Mouse (Mus musculus) right cerebral cortex, postnatal 36 days (tissue): ENCODE results near the gene Nrxn2.

Source experiments
- DNase-seq, 2 experiments: peaks; one replicate each; pipeline ENCODE4 v3.0.0; 2022; ENCODE audit warnings: low spot score in 2 of 2, mixed read lengths in 1 of 2

Gene Nrxn2

GRCm38 (mm10) chr19:6518601-6519000 is 100.1 kb downstream of the Nrxn2 start:
- no peak for DNase-seq

- peak in 1 of 2 experiments; percentile 51 for DNase-seq
Observed at GRCm38 (mm10) chr19:6519483-6519882, 101.0 kb downstream of the Nrxn2 start.

- DNase-seq, result no peak
Observed at GRCm38 (mm10) chr19:6521630-6522029, 103.1 kb downstream of the Nrxn2 start.

- DNase-seq, result peak in 1 of 2 experiments; percentile 65
Observed at GRCm38 (mm10) chr19:6522289-6522688, 103.8 kb downstream of the Nrxn2 start.

GRCm38 (mm10) chr19:6525023-6525422 is 106.5 kb downstream of the Nrxn2 start:
- no peak for DNase-seq

- no peak for DNase-seq
Observed at GRCm38 (mm10) chr19:6526010-6526409, 107.5 kb downstream of the Nrxn2 start.

GRCm38 (mm10) chr19:6527439-6527838 is 108.9 kb downstream of the Nrxn2 start:
- DNase-seq, result no peak

GRCm38 (mm10) chr19:6527839-6528531 is 109.5 kb downstream of the Nrxn2 start:
- DNase-seq, result no peak

GRCm38 (mm10) chr19:6529265-6529985 is 110.9 kb downstream of the Nrxn2 start:
- no peak for DNase-seq

- DNase-seq, result no peak
Observed at GRCm38 (mm10) chr19:6530359-6530758, 111.8 kb downstream of the Nrxn2 start.

GRCm38 (mm10) chr19:6531011-6531631 is 112.6 kb downstream of the Nrxn2 start:
- DNase-seq, result no peak

GRCm38 (mm10) chr19:6531832-6532471 is 113.4 kb downstream of the Nrxn2 start:
- DNase-seq, result no peak

GRCm38 (mm10) chr19:6532656-6533055 is 114.1 kb downstream of the Nrxn2 start:
- no peak for DNase-seq

GRCm38 (mm10) chr19:6533290-6534117 is 115.0 kb downstream of the Nrxn2 start:
- DNase-seq, result no peak

- DNase-seq, result no peak
Observed at GRCm38 (mm10) chr19:6534118-6534415, 115.5 kb downstream of the Nrxn2 start.

- no peak for DNase-seq
Observed at GRCm38 (mm10) chr19:6536201-6536600, 117.7 kb downstream of the Nrxn2 start.

GRCm38 (mm10) chr19:6536696-6537095 is 118.2 kb downstream of the Nrxn2 start:
- no peak for DNase-seq

- peak in 1 of 2 experiments; percentile 1 for DNase-seq
Observed at GRCm38 (mm10) chr19:6537526-6537925, 119.0 kb downstream of the Nrxn2 start.

- DNase-seq, result no peak
Observed at GRCm38 (mm10) chr19:6538546-6538945, 120.0 kb downstream of the Nrxn2 start.

GRCm38 (mm10) chr19:6539592-6539991 is 121.1 kb downstream of the Nrxn2 start:
- no peak for DNase-seq

GRCm38 (mm10) chr19:6540191-6540590 is 121.7 kb downstream of the Nrxn2 start:
- DNase-seq, result no peak

GRCm38 (mm10) chr19:6541521-6541920 is 123.0 kb downstream of the Nrxn2 start:
- DNase-seq, result no peak
